Mouse (Mus musculus): ENCODE data around the gene Ube2g2.

The Ube2g2 gene

GRCm38 (mm10) chr10:77606855-77607254 is 15.2 kb upstream of the Ube2g2 start:
- no peak for DNase-seq (ENCODE audit: low spot score)

GRCm38 (mm10) chr10:77607441-77607840 is 14.6 kb upstream of the Ube2g2 start:
- no peak for DNase-seq (ENCODE audit: low spot score)

- no peak for DNase-seq (ENCODE audit: low spot score)
Measured at GRCm38 (mm10) chr10:77608589-77608988, 13.5 kb upstream of the Ube2g2 start.

GRCm38 (mm10) chr10:77610221-77610961 is 11.7 kb upstream of the Ube2g2 start:
- no peak for DNase-seq (ENCODE audit: low spot score)

- no peak for DNase-seq (ENCODE audit: low spot score)
Measured at GRCm38 (mm10) chr10:77613409-77613808, 8.7 kb upstream of the Ube2g2 start.

- DNase-seq (ENCODE audit: low spot score) = no peak
Measured at GRCm38 (mm10) chr10:77615647-77616046, 6.4 kb upstream of the Ube2g2 start.

- no peak for DNase-seq (ENCODE audit: low spot score)
Measured at GRCm38 (mm10) chr10:77616166-77616565, 5.9 kb upstream of the Ube2g2 start.

GRCm38 (mm10) chr10:77616926-77617325 is 5.1 kb upstream of the Ube2g2 start:
- no peak for DNase-seq (ENCODE audit: low spot score)

- DNase-seq (ENCODE audit: low spot score) = no peak
Measured at GRCm38 (mm10) chr10:77621546-77621945, 529 bp upstream of the Ube2g2 start.

- DNase-seq (ENCODE audit: low spot score) = peak; percentile 50
Measured at GRCm38 (mm10) chr10:77623069-77623492, 1.0 kb downstream of the Ube2g2 start.

GRCm38 (mm10) chr10:77623639-77624400 is 1.7 kb downstream of the Ube2g2 start:
- no peak for DNase-seq (ENCODE audit: low spot score)

GRCm38 (mm10) chr10:77624570-77624995 is 2.5 kb downstream of the Ube2g2 start:
- no peak for DNase-seq (ENCODE audit: low spot score)

- DNase-seq (ENCODE audit: low spot score) = no peak
Measured at GRCm38 (mm10) chr10:77626036-77626435, 4.0 kb downstream of the Ube2g2 start.

GRCm38 (mm10) chr10:77626591-77626990 is 4.5 kb downstream of the Ube2g2 start:
- DNase-seq (ENCODE audit: low spot score) = no peak

GRCm38 (mm10) chr10:77627497-77627896 is 5.4 kb downstream of the Ube2g2 start:
- DNase-seq (ENCODE audit: low spot score) = peak; percentile 87

GRCm38 (mm10) chr10:77629163-77629562 is 7.1 kb downstream of the Ube2g2 start:
- DNase-seq (ENCODE audit: low spot score) = no peak

GRCm38 (mm10) chr10:77629970-77630369 is 7.9 kb downstream of the Ube2g2 start:
- no peak for DNase-seq (ENCODE audit: low spot score)

- no peak for DNase-seq (ENCODE audit: low spot score)
Measured at GRCm38 (mm10) chr10:77634016-77634415, 11.9 kb downstream of the Ube2g2 start.

- DNase-seq (ENCODE audit: low spot score) = no peak
Measured at GRCm38 (mm10) chr10:77634452-77635231, 12.6 kb downstream of the Ube2g2 start.

GRCm38 (mm10) chr10:77636234-77636922 is 14.3 kb downstream of the Ube2g2 start:
- DNase-seq (ENCODE audit: low spot score) = no peak

- no peak for DNase-seq (ENCODE audit: low spot score)
Measured at GRCm38 (mm10) chr10:77638956-77639355, 16.9 kb downstream of the Ube2g2 start.

- no peak for DNase-seq (ENCODE audit: low spot score)
Measured at GRCm38 (mm10) chr10:77643160-77643559, 21.1 kb downstream of the Ube2g2 start.
